In the genomic region with DNA sequence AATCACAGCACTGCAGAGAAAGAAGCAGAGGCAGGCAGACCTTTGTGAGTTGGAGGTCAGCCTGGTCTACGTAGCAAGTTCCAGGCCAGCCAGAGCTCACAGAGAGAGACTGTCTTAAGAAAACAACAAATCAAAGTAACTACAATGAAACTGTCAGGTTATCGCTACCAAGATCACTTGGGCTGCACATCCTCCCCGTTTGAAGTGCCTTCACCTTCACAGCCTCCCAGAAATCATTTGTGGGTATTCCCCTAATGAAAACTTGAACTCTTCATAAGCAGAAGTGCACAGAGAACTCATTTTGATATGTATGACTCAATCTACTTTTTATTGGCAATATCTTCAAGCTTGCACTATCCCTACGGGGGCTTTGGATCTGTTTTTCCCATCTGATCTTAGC, we compare ENCODE assay signal across 17 mouse cellular contexts.
"Had no signal": no experiment of that assay in that cellular context is flagged by ENCODE, and none has a peak within 500 bp of the region (broad histone marks: within the 10 kb centered on the region; RNA-seq: fewer than 3 reads in every experiment).

No protein-coding gene starts in this region.

- H3K27ac ChIP-seq: limb, embryonic 15.5 days; liver, embryonic 13.5 days; lung, embryonic 15.5 days; macrophage; midbrain, embryonic 12.5 days; neural tube, embryonic 12.5 days had no signal

- H3K9ac ChIP-seq: limb, embryonic 15.5 days; liver, embryonic 13.5 days; liver, postnatal 0 days; lung, embryonic 15.5 days; midbrain, embryonic 12.5 days; neural tube, embryonic 12.5 days had no signal

- H3K27me3 ChIP-seq: limb, embryonic 15.5 days; liver, embryonic 13.5 days; lung, embryonic 15.5 days; megakaryocyte, embryonic 14.5 days; neural tube, embryonic 12.5 days had no signal

- H3K4me2 ChIP-seq: limb, embryonic 15.5 days; liver, embryonic 13.5 days; lung, embryonic 15.5 days; midbrain, embryonic 12.5 days; neural tube, embryonic 12.5 days had no signal

- H3K4me3 ChIP-seq: limb, embryonic 15.5 days; liver, embryonic 13.5 days; lung, embryonic 15.5 days; megakaryocyte, embryonic 14.5 days; midbrain, embryonic 12.5 days; myocyte; neural tube, embryonic 12.5 days had no signal

- H3K9me3 ChIP-seq: limb, embryonic 15.5 days; liver, embryonic 13.5 days; lung, embryonic 15.5 days; megakaryocyte, embryonic 14.5 days; midbrain, embryonic 12.5 days; neural tube, embryonic 12.5 days had no signal

- H3K36me3 ChIP-seq: lung, embryonic 15.5 days; midbrain, embryonic 12.5 days had no signal

- DNase-seq: kidney, postnatal 25 days; layer of hippocampus, adult 9-11 months; layer of hippocampus, postnatal 36 days; liver, embryonic 13.5 days; liver, postnatal 0 days; lung, postnatal 14 days; retina, postnatal 1 day; right cerebral cortex, postnatal 14 days; thymus, postnatal 4 days had no signal

- ATAC-seq: liver, postnatal 0 days; midbrain, embryonic 16.5 days had no signal
